Mouse (Mus musculus): Measurements from ENCODE around the gene Hck. TPM values are rescaled to one million over a fixed set of nuclear protein-coding genes. Genes with fewer than 3 reads are reported as not detected.

The Hck gene
- polyA plus RNA-seq, 2 experiments = 5.9 to 7.8 TPM

DNA sequence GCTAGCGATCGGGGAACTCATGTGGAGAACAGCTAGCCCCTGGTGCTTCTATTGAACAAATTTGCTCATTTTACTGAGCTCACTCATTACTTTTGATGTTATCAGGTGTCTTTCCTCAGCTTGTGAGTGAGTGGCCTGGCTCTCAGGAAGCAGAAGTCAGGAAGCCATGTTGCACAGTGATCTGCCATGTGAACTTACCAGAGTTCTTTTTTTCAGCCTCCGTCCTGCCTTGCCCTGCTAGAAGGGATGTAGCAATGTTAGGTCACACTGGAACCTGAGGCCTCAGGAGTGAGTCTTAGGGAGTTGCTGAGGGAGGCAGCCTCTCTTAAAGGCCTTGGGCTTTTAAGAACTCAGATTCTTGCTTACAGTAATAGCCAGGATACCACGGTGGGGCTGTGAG is 24.4 kb upstream of the Hck start:
- TF ChIP-seq CTCF (IDR thresholded peaks at IDR 0.05; ENCODE audit: low read depth) (no peak), EP300 (IDR thresholded peaks at IDR 0.05; ENCODE audit: low read depth) (no peak)
- Histone ChIP-seq H3K9ac (replicated peaks) (no peak overlapping the region), H3K4me3 (ENCODE audit: insufficient read depth in 1 of 2, low read depth in 2 of 2, low read length in 2 of 2) (no peak overlapping the region), H3K4me1 (replicated peaks; ENCODE audit: control insufficient read depth in 2 of 2, insufficient read depth in 2 of 2, low read length in 1 of 2) (peaks cover 0 to 2% of the 10 kb centered on the region in 2 experiments; a peak in 1 of 4 replicates), H3K36me3 (replicated peaks; ENCODE audit: control insufficient read depth, insufficient read depth, low read depth) (no peaks in the 10 kb centered on the region), H3K4me2 (ENCODE audit: low read depth) (no peak overlapping the region), H3K27me3 (ENCODE audit: control insufficient read depth, insufficient read depth, low read length) (no peaks in the 10 kb centered on the region), H3K27ac (no peak overlapping the region), H3K9me3 (ENCODE audit: control insufficient read depth, low read length) (no peaks in the 10 kb centered on the region)
- DNase-seq (ENCODE audit: low read depth in 3 of 3, low spot score in 3 of 3) (no peak), ATAC-seq (ENCODE audit: insufficient read depth) (no peak)
- 52% methylated on average over 4 of the region's 4 CpGs for WGBS (ENCODE audit: insufficient replicate concordance)

DNA sequence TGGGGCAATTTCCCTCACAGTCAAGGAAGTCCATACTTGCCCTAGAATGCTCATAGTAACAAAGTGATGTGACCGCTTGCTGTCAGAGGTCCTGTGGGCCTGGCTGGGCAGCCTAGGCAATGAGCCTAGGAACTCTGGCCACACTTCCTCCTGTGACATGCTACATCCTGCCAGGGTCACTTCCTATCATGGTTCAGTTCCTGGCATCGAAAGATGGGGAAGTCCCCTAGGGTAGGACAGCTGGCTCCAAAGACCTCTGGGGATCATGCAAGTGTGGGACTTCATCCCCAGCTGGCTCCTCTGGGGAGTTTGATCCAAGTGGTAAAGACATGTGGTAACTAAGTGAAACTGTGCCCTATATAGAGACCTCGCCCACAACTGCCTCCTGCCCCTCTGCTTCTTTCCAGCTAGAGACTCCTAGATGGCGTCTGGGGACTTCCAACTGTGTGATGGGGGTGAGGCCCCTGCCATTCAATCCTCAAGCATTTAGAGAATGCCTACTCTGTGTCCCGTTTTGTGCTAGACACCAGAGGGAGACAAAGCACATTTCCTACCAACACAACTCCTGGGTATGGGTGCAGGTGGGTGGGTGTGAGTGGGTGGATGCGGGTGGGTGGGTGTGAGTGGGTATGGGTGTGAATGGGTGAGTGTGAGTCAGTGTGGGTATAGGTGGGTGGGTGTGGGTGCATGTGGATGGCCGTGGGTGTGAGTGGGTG is 23.8 kb upstream of the Hck start:
- 40% methylated on average over 7 of the region's 7 CpGs for WGBS (ENCODE audit: insufficient replicate concordance)
- Histone ChIP-seq H3K4me3 (ENCODE audit: insufficient read depth in 1 of 2, low read depth in 2 of 2, low read length in 2 of 2) (no peak overlapping the region), H3K27ac (no peak overlapping the region), H3K9ac (replicated peaks) (no peak overlapping the region), H3K4me1 (replicated peaks; ENCODE audit: control insufficient read depth in 2 of 2, insufficient read depth in 2 of 2, low read length in 1 of 2) (peaks cover 0 to 2% of the 10 kb centered on the region in 2 experiments; a peak in 1 of 4 replicates), H3K9me3 (ENCODE audit: control insufficient read depth, low read length) (no peaks in the 10 kb centered on the region), H3K27me3 (ENCODE audit: control insufficient read depth, insufficient read depth, low read length) (no peaks in the 10 kb centered on the region), H3K4me2 (ENCODE audit: low read depth) (no peak overlapping the region), H3K36me3 (replicated peaks; ENCODE audit: control insufficient read depth, insufficient read depth, low read depth) (no peaks in the 10 kb centered on the region)
- ATAC-seq (ENCODE audit: insufficient read depth) (peak; percentile 45), DNase-seq (ENCODE audit: low read depth in 3 of 3, low spot score in 3 of 3) (no peak)
- TF ChIP-seq CTCF (IDR thresholded peaks at IDR 0.05; ENCODE audit: low read depth) (peak; percentile 32), EP300 (IDR thresholded peaks at IDR 0.05; ENCODE audit: low read depth) (no peak)

DNA sequence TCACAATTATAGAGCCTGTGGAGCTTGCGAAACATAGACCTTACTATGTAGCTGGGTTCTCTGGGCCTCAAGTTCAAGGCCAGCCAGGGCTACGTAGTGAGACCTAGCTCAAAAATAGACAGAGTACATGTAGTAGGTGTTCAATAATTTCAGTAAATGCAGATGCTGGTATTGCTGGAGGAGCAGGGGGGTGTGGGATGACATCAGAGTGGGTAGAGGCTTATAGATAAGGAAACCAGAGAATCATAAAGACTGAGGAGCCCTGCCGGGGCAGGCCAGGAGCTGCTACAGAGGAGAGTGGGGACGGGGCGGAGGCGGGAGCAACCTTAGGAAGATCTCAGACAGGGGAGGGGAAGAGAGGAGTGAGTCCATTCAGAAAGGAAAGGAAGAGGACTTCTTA is 22.7 kb upstream of the Hck start:
- TF ChIP-seq CTCF (IDR thresholded peaks at IDR 0.05; ENCODE audit: low read depth) (no peak), EP300 (IDR thresholded peaks at IDR 0.05; ENCODE audit: low read depth) (no peak)
- 58% methylated on average over 6 of the region's 6 CpGs for WGBS (ENCODE audit: insufficient replicate concordance)
- Histone ChIP-seq H3K4me1 (replicated peaks; ENCODE audit: control insufficient read depth in 2 of 2, insufficient read depth in 2 of 2, low read length in 1 of 2) (peaks cover 0 to 2% of the 10 kb centered on the region in 2 experiments; a peak in 1 of 4 replicates), H3K27ac (no peak overlapping the region), H3K4me3 (ENCODE audit: insufficient read depth in 1 of 2, low read depth in 2 of 2, low read length in 2 of 2) (no peak overlapping the region), H3K36me3 (replicated peaks; ENCODE audit: control insufficient read depth, insufficient read depth, low read depth) (no peaks in the 10 kb centered on the region), H3K9me3 (ENCODE audit: control insufficient read depth, low read length) (no peaks in the 10 kb centered on the region), H3K9ac (replicated peaks) (no peak overlapping the region), H3K4me2 (ENCODE audit: low read depth) (no peak overlapping the region), H3K27me3 (ENCODE audit: control insufficient read depth, insufficient read depth, low read length) (no peaks in the 10 kb centered on the region)
- DNase-seq (ENCODE audit: low read depth in 3 of 3, low spot score in 3 of 3) (no peak), ATAC-seq (ENCODE audit: insufficient read depth) (no peak)

DNA sequence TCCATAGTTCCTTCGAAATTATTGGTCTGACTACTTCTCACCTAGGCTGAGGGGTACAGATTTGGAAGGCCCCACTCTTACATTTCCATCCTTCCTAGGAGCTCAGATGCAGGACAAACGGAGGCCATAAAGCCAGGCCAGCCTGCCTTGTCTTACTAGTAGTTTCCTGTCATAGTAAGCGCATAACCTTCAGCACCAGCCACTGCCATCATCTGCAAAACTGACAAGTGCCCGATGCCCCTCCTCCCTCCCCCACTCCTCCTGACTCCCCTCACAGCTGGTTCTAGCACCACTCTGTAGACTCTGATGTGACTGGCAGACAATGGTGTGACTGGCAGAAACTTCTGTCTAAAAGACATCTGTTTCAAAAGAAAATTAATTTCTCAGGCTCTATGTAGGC is 22.1 kb upstream of the Hck start:
- WGBS (ENCODE audit: insufficient replicate concordance) = 59% methylated on average over 4 of the region's 4 CpGs
- DNase-seq (ENCODE audit: low read depth in 3 of 3, low spot score in 3 of 3) = no peak

DNA sequence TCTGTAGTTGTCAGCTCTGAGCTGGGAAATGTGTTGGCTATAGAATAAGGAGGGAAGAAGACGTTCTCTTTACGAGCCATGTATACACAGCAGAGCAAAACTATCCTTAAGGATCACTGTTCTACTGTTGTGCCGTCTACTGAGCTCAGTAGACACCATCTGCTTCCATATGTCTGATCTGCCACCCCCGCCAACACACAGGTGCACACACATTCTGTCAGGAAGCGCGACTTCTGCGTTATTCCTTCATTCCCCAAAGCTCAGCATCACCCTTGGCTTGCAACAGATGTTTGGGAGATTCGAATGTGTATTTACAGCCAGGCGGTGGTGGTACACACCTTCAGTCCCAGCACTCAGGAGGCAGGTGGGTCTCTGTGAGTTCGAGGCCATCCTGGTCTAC is 21.2 kb upstream of the Hck start:
- no peak for TF ChIP-seq EP300 (IDR thresholded peaks at IDR 0.05; ENCODE audit: low read depth)
- TF ChIP-seq CTCF (IDR thresholded peaks at IDR 0.05; ENCODE audit: low read depth) = no peak
- DNase-seq (ENCODE audit: low read depth in 3 of 3, low spot score in 3 of 3) (no peak), ATAC-seq (ENCODE audit: insufficient read depth) (no peak)
- no peaks in the 10 kb centered on the region for H3K36me3 ChIP-seq (replicated peaks; ENCODE audit: control insufficient read depth, insufficient read depth, low read depth)
- H3K27ac ChIP-seq = no peak overlapping the region
- H3K27me3 ChIP-seq (ENCODE audit: control insufficient read depth, insufficient read depth, low read length) = no peaks in the 10 kb centered on the region
- H3K9me3 ChIP-seq (ENCODE audit: control insufficient read depth, low read length) = no peaks in the 10 kb centered on the region
- 67% methylated on average over 10 of the region's 10 CpGs for WGBS (ENCODE audit: insufficient replicate concordance)
- no peak overlapping the region for H3K4me3 ChIP-seq (ENCODE audit: insufficient read depth in 1 of 2, low read depth in 2 of 2, low read length in 2 of 2)
- no peak overlapping the region for H3K4me2 ChIP-seq (ENCODE audit: low read depth)
- peaks cover 0 to 2% of the 10 kb centered on the region in 2 experiments; a peak in 1 of 4 replicates for H3K4me1 ChIP-seq (replicated peaks; ENCODE audit: control insufficient read depth in 2 of 2, insufficient read depth in 2 of 2, low read length in 1 of 2)
- H3K9ac ChIP-seq (replicated peaks) = no peak overlapping the region

More for the DNA sequence above, 22.1 kb upstream of the Hck start:
- TF ChIP-seq EP300 (IDR thresholded peaks at IDR 0.05; ENCODE audit: low read depth) = no peak
- TF ChIP-seq CTCF (IDR thresholded peaks at IDR 0.05; ENCODE audit: low read depth) = no peak
- Histone ChIP-seq H3K36me3 (replicated peaks; ENCODE audit: control insufficient read depth, insufficient read depth, low read depth) (no peaks in the 10 kb centered on the region), H3K4me3 (ENCODE audit: insufficient read depth in 1 of 2, low read depth in 2 of 2, low read length in 2 of 2) (no peak overlapping the region), H3K9me3 (ENCODE audit: control insufficient read depth, low read length) (no peaks in the 10 kb centered on the region), H3K4me1 (replicated peaks; ENCODE audit: control insufficient read depth in 2 of 2, insufficient read depth in 2 of 2, low read length in 1 of 2) (peaks cover 0 to 2% of the 10 kb centered on the region in 2 experiments; a peak in 1 of 4 replicates), H3K27ac (no peak overlapping the region), H3K4me2 (ENCODE audit: low read depth) (no peak overlapping the region), H3K9ac (replicated peaks) (no peak overlapping the region), H3K27me3 (ENCODE audit: control insufficient read depth, insufficient read depth, low read length) (no peaks in the 10 kb centered on the region)
- no peak for ATAC-seq (ENCODE audit: insufficient read depth)

Measured in liver, embryonic 14.5 days (tissue).